Mouse (Mus musculus) T-cell, adult 2 months (primary cell): ENCODE data around the gene Mthfsl.
"Not testable (repeated sequence)": the region's sequence is repeated elsewhere in the genome, so short reads cannot be mapped to it uniquely, and the experiment has no call there.

Experiments
- DNase-seq: peaks from one replicate; pipeline ENCODE4 v3.0.0; 2022; ENCODE audit warnings: low spot score

Mthfsl gene

DNA sequence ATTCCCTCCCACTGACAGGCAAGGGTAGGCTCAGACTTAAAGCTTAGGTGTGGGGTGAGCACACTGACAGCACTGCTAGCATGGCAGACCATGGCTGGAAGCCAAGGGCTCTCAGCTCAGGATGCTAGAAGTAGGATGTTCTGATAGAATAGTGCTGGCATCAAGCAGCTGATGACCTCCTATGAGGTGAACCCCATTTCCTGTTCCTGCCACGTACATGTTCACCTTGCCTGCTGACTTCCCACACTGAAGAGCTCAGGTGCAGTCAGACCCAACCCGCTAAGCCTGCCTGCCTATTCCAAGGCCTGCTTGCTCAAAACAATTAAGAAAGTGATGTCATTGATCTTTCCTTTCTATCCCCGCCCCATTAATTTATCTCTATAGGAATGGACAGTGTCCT is 30.6 kb downstream of the Mthfsl start:
- not testable (repeated sequence) for DNase-seq

- DNase-seq, result not testable (repeated sequence)
Measured at GRCm38 (mm10) chr9:88686719-88687118, 33.4 kb downstream of the Mthfsl start.

DNA sequence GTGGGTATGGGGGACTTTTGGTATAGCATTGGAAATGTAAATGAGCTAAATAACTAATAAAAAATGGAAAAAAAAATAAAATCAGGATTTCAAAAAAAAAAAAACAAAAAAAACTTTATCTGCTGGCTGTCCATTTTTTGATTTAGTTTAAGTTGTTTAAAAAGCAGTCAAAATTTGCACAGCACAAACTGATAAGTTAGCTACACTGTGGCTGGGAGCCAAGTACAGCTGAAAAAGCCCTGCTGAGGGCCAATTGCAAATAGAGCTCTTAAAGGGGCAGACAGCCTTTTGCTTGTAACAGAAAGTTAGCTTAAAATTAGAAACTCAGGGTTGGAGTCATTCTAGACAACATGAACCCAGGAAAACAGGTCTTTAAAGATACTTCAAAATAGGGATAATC is 61.8 kb downstream of the Mthfsl start:
- not testable (repeated sequence) for DNase-seq

- DNase-seq, result not testable (repeated sequence)
Measured at GRCm38 (mm10) chr9:88650742-88651141, 69.4 kb downstream of the Mthfsl start.
